Mouse (Mus musculus) stomach, postnatal 0 days (tissue): ENCODE measurements at regions not wholly inside any gene's neighbourhood (a gene's known extent, or its start where the extent isn't known, plus 50 kb on each side); places are given as distances from the start of the nearest gene placed in this dataset.
A peak's percentile ranks its signal among the peaks of the same experiment; 100 is the strongest.

Source experiments
- ATAC-seq: fragments of 200-750 bp; cut with Nextera tagmentation; 2 replicates; pipeline ENCODE4 v1.8.0; 2017; ENCODE audit not compliant: low FRiP score, low TSS enrichment
- DNase-seq: peaks from one replicate; pipeline ENCODE4 v3.0.0-alpha.2; 2016; ENCODE audit warnings: low spot score
- H3K27ac ChIP-seq: fragments of 300-500 bp; sonication (generic); replicated peaks from 2 replicates; pipeline ENCODE4 v1.5.1; 2014; ENCODE audit warnings: mild to moderate bottlenecking, control low read depth
- H3K27me3 ChIP-seq: fragments of 300-500 bp; sonication (generic); 2 replicates; pipeline ENCODE4 v1.6.1; 2014; ENCODE audit warnings: low read length; ENCODE audit not compliant: control insufficient read depth, insufficient read depth
- H3K36me3 ChIP-seq: fragments of 300-500 bp; sonication (generic); 2 replicates; pipeline ENCODE4 v1.6.1; 2014; ENCODE audit warnings: low read length, mixed read lengths; ENCODE audit not compliant: control insufficient read depth, insufficient read depth
- H3K4me1 ChIP-seq: fragments of 300-500 bp; sonication (generic); replicated peaks from 2 replicates; pipeline ENCODE4 v1.6.1; 2014; ENCODE audit warnings: antibody characterized with exemption; ENCODE audit not compliant: control insufficient read depth, insufficient read depth
- H3K4me2 ChIP-seq: fragments of 300-500 bp; sonication (generic); replicated peaks from 2 replicates; pipeline ENCODE4 v1.6.1; 2014; ENCODE audit warnings: low read depth, mild to moderate bottlenecking, control low read depth, moderate library complexity
- H3K4me3 ChIP-seq: fragments of 300-500 bp; sonication (generic); 2 replicates; pipeline ENCODE4 v1.5.1; 2014; ENCODE audit warnings: low read depth, low read length, control low read depth
- H3K9ac ChIP-seq: fragments of 300-500 bp; sonication (generic); 2 replicates; pipeline ENCODE4 v1.6.1; 2014; ENCODE audit warnings: mild to moderate bottlenecking, low read length, control low read depth, mixed read lengths
- H3K9me3 ChIP-seq: fragments of 300-500 bp; sonication (generic); 2 replicates; pipeline ENCODE4 v1.6.1; 2016; ENCODE audit warnings: low read length; ENCODE audit not compliant: control insufficient read depth
- CTCF ChIP-seq: IDR thresholded peaks from 2 replicates; pipeline ENCODE4 v1.5.1; 2016; ENCODE audit warnings: antibody characterized with exemption, low read depth, mild to moderate bottlenecking, moderate library complexity
- EP300 ChIP-seq: optimal IDR thresholded peaks from 2 replicates; pipeline ENCODE3; 2016; ENCODE audit warnings: antibody characterized with exemption
- WGBS: fragments of 180-500 bp; shearing (Covaris S2); extraction: QIAGEN DNeasy Blood & Tissue Kit; methylation state at CpG from one replicate; pipeline ENCODE4 v1.1.7; 2014; 5-methylcytosine and 5-hydroxymethylcytosine counted together

DNA sequence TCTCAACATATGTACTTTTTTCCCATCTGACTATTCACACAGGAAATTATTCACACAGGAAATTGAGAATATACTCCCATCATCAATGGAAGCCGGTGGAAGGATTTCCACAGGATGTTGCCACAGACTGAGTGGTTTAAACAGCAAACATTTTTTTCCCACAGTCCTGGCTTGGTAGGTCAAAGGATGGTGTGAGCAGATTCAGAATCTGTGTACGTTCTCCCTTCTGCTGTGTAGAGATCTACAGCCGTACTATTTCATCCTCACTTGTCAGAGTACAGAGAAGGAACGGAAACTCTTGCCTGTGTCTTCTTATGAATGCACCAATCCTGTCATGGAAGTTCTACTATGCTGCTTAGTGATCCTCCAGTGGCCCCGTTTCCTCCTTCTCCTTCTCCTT, 261.2 kb upstream of the P2ry1 start:
- Histone ChIP-seq H3K9ac (no peak overlapping the region), H3K4me3 (no peak overlapping the region), H3K9me3 (no peaks in the 10 kb centered on the region), H3K36me3 (no peaks in the 10 kb centered on the region), H3K4me2 (no peak overlapping the region), H3K4me1 (no peaks in the 10 kb centered on the region), H3K27me3 (no peaks in the 10 kb centered on the region), H3K27ac (peak overlapping the region; percentile 49; the same call in 1 of the 2 replicates)
- DNase-seq (no peak), ATAC-seq (no peak; the same call in 1 of the 2 replicates)
- WGBS, result 53% methylated on average over 5 of the region's 5 CpGs
- TF ChIP-seq EP300, result no peak
- no peak for TF ChIP-seq CTCF

DNA sequence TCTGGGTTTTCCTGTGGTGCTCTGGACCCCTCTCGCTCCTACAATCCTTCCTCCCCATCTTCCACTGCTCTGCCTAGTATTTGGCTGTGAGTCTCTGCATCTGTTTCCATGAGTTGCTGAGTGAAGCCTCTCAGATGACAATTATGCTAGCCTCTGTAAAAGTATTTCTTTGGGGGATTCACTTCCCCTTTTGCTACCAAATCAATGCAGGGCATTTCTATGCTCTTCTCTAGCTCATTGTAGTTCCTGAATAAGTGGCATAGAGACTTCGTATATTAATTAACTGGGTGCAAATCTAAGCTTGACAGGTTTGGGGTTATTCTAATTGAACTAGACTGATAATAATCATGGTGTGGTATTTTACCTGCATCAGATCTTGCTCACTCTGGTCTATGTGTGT, 260.4 kb upstream of the P2ry1 start:
- no peak overlapping the region for H3K4me2 ChIP-seq
- DNase-seq, result no peak
- 82% methylated on average over 2 of the region's 2 CpGs for WGBS
- no peak overlapping the region for H3K9ac ChIP-seq
- ATAC-seq, result no peak
- H3K27me3 ChIP-seq, result no peaks in the 10 kb centered on the region
- H3K36me3 ChIP-seq, result no peaks in the 10 kb centered on the region
- H3K4me3 ChIP-seq, result no peak overlapping the region
- 0 out of 2 replicates have a peak overlapping the region, but pooled peaks have one; percentile 49 for H3K27ac ChIP-seq
- no peaks in the 10 kb centered on the region for H3K9me3 ChIP-seq
- no peaks in the 10 kb centered on the region for H3K4me1 ChIP-seq
- TF ChIP-seq EP300, result no peak
- no peak for TF ChIP-seq CTCF

DNA sequence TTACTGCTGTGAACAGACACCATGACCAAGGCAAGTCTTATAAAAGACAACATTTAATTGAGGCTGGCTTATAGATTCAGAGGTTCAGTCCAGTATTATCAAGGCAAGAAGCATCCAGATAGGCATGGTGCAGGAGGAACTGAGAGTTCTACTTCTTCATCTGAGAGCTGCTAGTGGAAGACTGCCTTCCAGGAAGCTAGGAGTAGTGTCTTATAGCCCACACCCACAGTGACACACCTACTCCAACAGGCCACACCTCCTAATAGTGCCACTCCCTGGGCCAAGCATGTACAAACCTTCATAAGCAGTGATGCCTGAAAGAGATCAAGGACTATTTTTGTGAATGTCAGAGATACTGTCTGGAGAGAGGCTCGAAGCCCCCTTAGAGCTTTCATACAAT, 257.5 kb upstream of the P2ry1 start:
- Histone ChIP-seq H3K27me3 (no peaks in the 10 kb centered on the region), H3K4me1 (no peaks in the 10 kb centered on the region), H3K36me3 (no peaks in the 10 kb centered on the region), H3K4me2 (no peak overlapping the region), H3K9ac (no peak overlapping the region), H3K4me3 (no peak overlapping the region), H3K27ac (no peak overlapping the region), H3K9me3 (no peaks in the 10 kb centered on the region)
- WGBS, result 91% methylated on average over 1 of the region's 1 CpGs
- DNase-seq (no peak), ATAC-seq (no peak)
- TF ChIP-seq EP300 (no peak), CTCF (no peak)

DNA sequence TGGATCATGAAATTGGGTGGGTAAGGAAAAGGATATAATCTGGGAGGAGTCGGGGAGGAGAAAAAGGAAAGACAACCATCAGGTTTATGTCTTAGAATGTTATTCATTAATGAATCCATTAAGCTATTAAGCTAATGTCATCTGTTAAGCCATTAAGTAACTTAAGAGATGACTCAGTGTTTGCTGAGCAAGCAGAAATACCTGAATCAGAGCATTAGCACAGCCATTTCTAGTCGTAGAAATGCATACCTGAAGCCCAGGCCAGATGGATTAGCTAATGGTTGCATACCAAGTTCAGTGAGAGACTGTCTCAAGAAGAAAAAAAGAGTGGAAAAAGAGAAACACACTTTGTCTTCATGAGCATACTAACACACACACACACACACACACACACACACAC, 244.0 kb upstream of the P2ry1 start:
- no peak for DNase-seq
- Histone ChIP-seq H3K9ac (no peak overlapping the region), H3K27me3 (no peaks in the 10 kb centered on the region), H3K36me3 (no peaks in the 10 kb centered on the region), H3K4me3 (no peak overlapping the region), H3K4me2 (no peak overlapping the region), H3K9me3 (no peaks in the 10 kb centered on the region), H3K4me1 (no peaks in the 10 kb centered on the region), H3K27ac (no peak overlapping the region)
- WGBS, result 49% methylated on average over 2 of the region's 2 CpGs
- ATAC-seq, result peak; percentile 71; the same call in 1 of the 2 replicates
- no peak for TF ChIP-seq EP300
- no peak for TF ChIP-seq CTCF

- Histone ChIP-seq H3K4me3 (no peak overlapping the region), H3K4me1 (no peaks in the 10 kb centered on the region), H3K36me3 (no peaks in the 10 kb centered on the region), H3K27me3 (no peaks in the 10 kb centered on the region), H3K4me2 (no peak overlapping the region), H3K9me3 (no peaks in the 10 kb centered on the region), H3K27ac (no peak overlapping the region), H3K9ac (no peak overlapping the region)
- TF ChIP-seq EP300 (no peak), CTCF (no peak)
- ATAC-seq (no peak), DNase-seq (no peak)
Observed at GRCm38 (mm10) chr3:60759046-60759445, 243.5 kb upstream of the P2ry1 start.

- no peaks in the 10 kb centered on the region for H3K9me3 ChIP-seq
- no peak overlapping the region for H3K27ac ChIP-seq
- H3K4me2 ChIP-seq, result no peak overlapping the region
- H3K9ac ChIP-seq, result no peak overlapping the region
- no peaks in the 10 kb centered on the region for H3K4me1 ChIP-seq
- TF ChIP-seq CTCF, result peak; percentile 84
- no peak for TF ChIP-seq EP300
- WGBS, result 58% methylated on average over 4 of the region's 4 CpGs
- no peaks in the 10 kb centered on the region for H3K36me3 ChIP-seq
- ATAC-seq, result no peak
- DNase-seq, result peak; percentile 42
- H3K27me3 ChIP-seq, result no peaks in the 10 kb centered on the region
- no peak overlapping the region for H3K4me3 ChIP-seq
Observed at GRCm38 (mm10) chr3:60762874-60763273, 239.7 kb upstream of the P2ry1 start.
